8 mouse cellular contexts compared by ENCODE assay signal in the genomic region with DNA sequence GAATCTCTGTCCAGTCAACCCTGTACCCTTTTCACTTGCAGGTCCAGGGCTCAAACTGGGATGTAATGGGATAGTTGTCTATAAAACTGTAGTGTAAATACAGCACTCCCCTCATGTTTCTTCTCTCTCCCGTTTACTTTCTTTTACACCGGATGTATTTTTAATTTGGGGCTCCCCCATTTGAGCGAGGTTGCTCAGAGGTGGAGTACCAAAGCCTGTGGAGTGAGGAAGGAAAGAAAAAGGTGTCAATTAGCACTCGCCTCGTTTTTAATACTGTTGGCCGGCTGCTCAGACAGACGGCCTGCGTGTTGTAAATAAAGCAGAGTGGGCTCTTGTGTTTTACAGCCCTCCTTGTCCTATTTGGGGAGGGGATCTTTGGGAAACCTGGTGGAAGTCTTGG. TPM values are rescaled to one million over a fixed set of nuclear protein-coding genes. Genes with fewer than 3 reads are reported as not detected.
DNase-seq lines count a peak whose midpoint lies in the region; ATAC-seq and TF ChIP-seq lines count a peak whose summit lies in the region.

No protein-coding gene starts in this region.

- 88% methylated on average over 8 of the region's 8 CpGs for WGBS in liver, embryonic 12.5 days (ENCODE audit: insufficient replicate concordance)

- no peaks in the 10 kb centered on the region for H3K27me3 ChIP-seq in testis, adult 2 months (ENCODE audit: control insufficient read depth, insufficient read depth, low read length)
- H3K27me3 ChIP-seq in liver, embryonic 12.5 days (replicated peaks) = no peaks in the 10 kb centered on the region

- no peak for TF ChIP-seq CTCF in gastrocnemius, adult 2 months (IDR thresholded peaks at IDR 0.05)
- no peak for TF ChIP-seq CTCF in testis, adult 2 months (IDR thresholded peaks at IDR 0.05; ENCODE audit: control insufficient read depth, insufficient read depth, insufficient replicate concordance, low read depth, low read length)

- no peak for TF ChIP-seq POLR2A in testis, adult 2 months (IDR thresholded peaks at IDR 0.05; ENCODE audit: control insufficient read depth, low read depth, low read length)

- no peak for DNase-seq in gastrocnemius, adult 2 months
- no peak for DNase-seq in gastrocnemius, adult 8-10 months (ENCODE audit: low spot score in 2 of 2)
- no peak for DNase-seq in testis, postnatal 10 days (ENCODE audit: low spot score)
- DNase-seq in right cerebral cortex, adult 2 months (ENCODE audit: low spot score in 2 of 2) = no peak
- DNase-seq in layer of hippocampus, postnatal 14 days (ENCODE audit: low spot score in 2 of 2) = no peak
- DNase-seq in layer of hippocampus, adult 9-10 months (ENCODE audit: low spot score) = no peak

- peaks cover 3% of the 10 kb centered on the region for H3K36me3 ChIP-seq in testis, adult 2 months (ENCODE audit: control insufficient read depth, insufficient read depth, low read length)
- peaks cover 33% of the 10 kb centered on the region for H3K36me3 ChIP-seq in liver, embryonic 12.5 days

- no peak for ATAC-seq in liver, embryonic 12.5 days

- peak overlapping the region; percentile 100 for H3K27ac ChIP-seq in gastrocnemius, adult 2 months
- peak overlapping the region; percentile 86 for H3K27ac ChIP-seq in testis, adult 2 months (ENCODE audit: control insufficient read depth, insufficient read depth, low read depth, low read length)
- H3K27ac ChIP-seq in liver, embryonic 12.5 days = peak overlapping the region; percentile 87

- H3K4me2 ChIP-seq in liver, embryonic 12.5 days = peak overlapping the region; percentile 97

- H3K9ac ChIP-seq in liver, embryonic 12.5 days = no peak overlapping the region

- intact Hi-C loops in gastrocnemius, adult 2 months (cut with DNase I) = loop anchor here (5.0 to 10.0 kb wide), 4 partner anchors 67 to 645 kb away; partner anchors contain the start of genes Cd68, Kdm6b, Mpdu1 and Rnf167

- H3K4me1 ChIP-seq in testis, adult 2 months (ENCODE audit: control insufficient read depth, insufficient read depth, low read length) = peaks cover 20% of the 10 kb centered on the region
- H3K4me1 ChIP-seq in liver, embryonic 12.5 days = peaks cover 67% of the 10 kb centered on the region

- no peaks in the 10 kb centered on the region for H3K9me3 ChIP-seq in liver, embryonic 12.5 days (replicated peaks)

- H3K4me3 ChIP-seq in gastrocnemius, adult 2 months = no peak overlapping the region
- H3K4me3 ChIP-seq in testis, adult 2 months (ENCODE audit: control insufficient read depth, low read depth, low read length) = peak overlapping the region; percentile 80
- peak overlapping the region; percentile 73; the same call in 1 of the 2 replicates for H3K4me3 ChIP-seq in liver, embryonic 12.5 days

RNA-seq across cellular contexts. Expression of gene Dvl2, which starts 0.7 kb away (rescaled TPM):
- total RNA-seq in gastrocnemius, adult 2 months (2021) = 1 to 10 TPM; 3.6 to 5.0 TPM
- 1 to 10 TPM; 3.8 to 5.2 (median 4.5) TPM for total RNA-seq in gastrocnemius, adult 8-10 months (2022)
- polyA plus RNA-seq in testis, adult 2 months (2012; rRNA removed) = 15.2 and 16.4 TPM in 2 replicates
- 13.4 and 13.7 TPM in 2 replicates for polyA plus RNA-seq in liver, embryonic 12.5 days (2016; fragmentation: Nextera tagmentation; extraction: Ambion mirVana)
- total RNA-seq in layer of hippocampus, postnatal 14 days (2021) = 10 to 100 TPM; 29.3 to 29.7 TPM

RNA-seq across cellular contexts. Expression of gene Phf23, which starts 4.1 kb away (rescaled TPM):
- total RNA-seq in gastrocnemius, adult 2 months (2021) = 10 to 100 TPM; 19.2 to 21.8 TPM
- 10 to 100 TPM; 20.5 to 28.5 (median 23.0) TPM for total RNA-seq in gastrocnemius, adult 8-10 months (2022)
- 19.0 and 21.2 TPM in 2 replicates for polyA plus RNA-seq in testis, adult 2 months (2012; rRNA removed)
- 39.5 and 40.9 TPM in 2 replicates for polyA plus RNA-seq in liver, embryonic 12.5 days (2016; fragmentation: Nextera tagmentation; extraction: Ambion mirVana)
- 10 to 100 TPM; 38.0 to 40.0 TPM for total RNA-seq in layer of hippocampus, postnatal 14 days (2021)

RNA-seq across cellular contexts. Expression of gene Gabarap, which starts 8.7 kb away (rescaled TPM):
- 100 to 1,000 TPM; 194 to 232 TPM for total RNA-seq in gastrocnemius, adult 2 months (2021)
- 100 to 1,000 TPM; 186 to 216 (median 214) TPM for total RNA-seq in gastrocnemius, adult 8-10 months (2022)
- polyA plus RNA-seq in testis, adult 2 months (2012; rRNA removed) = 659 and 826 TPM in 2 replicates
- 260 and 270 TPM in 2 replicates for polyA plus RNA-seq in liver, embryonic 12.5 days (2016; fragmentation: Nextera tagmentation; extraction: Ambion mirVana)
- 100 to 1,000 TPM; 221 to 251 TPM for total RNA-seq in layer of hippocampus, postnatal 14 days (2021)

RNA-seq across cellular contexts. Expression of gene Acadvl, which starts 15.5 kb away (rescaled TPM):
- 100 to 1,000 TPM; 266 to 502 TPM for total RNA-seq in gastrocnemius, adult 2 months (2021)
- total RNA-seq in gastrocnemius, adult 8-10 months (2022) = 100 to 1,000 TPM; 288 to 338 (median 299) TPM
- polyA plus RNA-seq in testis, adult 2 months (2012; rRNA removed) = 20.6 and 20.9 TPM in 2 replicates
- 89.9 and 91.3 TPM in 2 replicates for polyA plus RNA-seq in liver, embryonic 12.5 days (2016; fragmentation: Nextera tagmentation; extraction: Ambion mirVana)
- 10 to 100 TPM; 62.3 to 69.2 TPM for total RNA-seq in layer of hippocampus, postnatal 14 days (2021)

RNA-seq across cellular contexts. Expression of gene Dlg4, which starts 17.1 kb away (rescaled TPM):
- total RNA-seq in gastrocnemius, adult 2 months (2021) = 1 to 10 TPM; 3.2 to 5.2 TPM
- total RNA-seq in gastrocnemius, adult 8-10 months (2022) = 1 to 10 TPM; 3.3 to 6.9 (median 4.2) TPM
- polyA plus RNA-seq in testis, adult 2 months (2012; rRNA removed) = 5.6 and 6.5 TPM in 2 replicates
- polyA plus RNA-seq in liver, embryonic 12.5 days (2016; fragmentation: Nextera tagmentation; extraction: Ambion mirVana) = 2.3 and 2.7 TPM in 2 replicates
- total RNA-seq in layer of hippocampus, postnatal 14 days (2021) = 100 to 1,000 TPM; 845 to 900 TPM

Comparison
In these comparisons a context has a peak if more than half of its experiments do, and no peak if none do; other contexts are left out.
1. RNA of gene Dvl2, which starts 0.7 kb away (total RNA-seq): 29.3 to 29.7 TPM in layer of hippocampus, postnatal 14 days; 3.8 to 5.2 TPM in gastrocnemius, adult 8-10 months and 3.6 to 5.0 TPM in gastrocnemius, adult 2 months; every median in the first group is over 4 times any median in the second.
2. Peak in every context shown above with its lines, with median percentiles within 50 percentile points of each other: H3K27ac ChIP-seq.